Mouse (Mus musculus): ENCODE measurements at regions not wholly inside any gene's neighbourhood (a gene's known extent, or its start where the extent isn't known, plus 50 kb on each side); places are given as distances from the start of the nearest gene placed in this dataset.
"Not testable (repeated sequence)": the region's sequence is repeated elsewhere in the genome, so short reads cannot be mapped to it uniquely, and the experiment has no call there.

DNA sequence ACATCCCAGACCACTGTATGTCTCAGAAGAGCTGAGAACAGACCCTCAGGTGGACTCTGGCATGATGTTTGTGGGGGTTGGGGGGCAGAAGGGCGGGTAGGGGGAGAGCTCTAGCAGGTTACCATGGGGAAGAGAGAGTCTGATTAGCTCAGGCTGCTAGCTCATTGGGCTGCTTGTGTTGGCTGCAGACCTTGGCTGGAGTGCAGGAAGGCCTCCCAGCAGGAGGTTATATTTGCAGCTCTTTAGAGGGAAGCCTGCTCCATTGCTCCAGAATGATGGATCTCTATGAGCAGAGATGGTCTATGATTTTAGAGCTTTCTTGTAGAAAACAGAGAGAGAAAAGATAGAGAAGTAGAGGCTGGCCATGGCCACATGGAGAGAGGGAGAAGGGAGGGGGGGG, 268.4 kb upstream of the Nrxn1 start:
- H3K27ac ChIP-seq (replicated peaks): no peak overlapping the region
- H3K36me3 ChIP-seq: no peaks in the 10 kb centered on the region
- no peaks in the 10 kb centered on the region for H3K4me1 ChIP-seq (replicated peaks)
- H3K9ac ChIP-seq: no peak overlapping the region
- WGBS: 67% methylated on average over 1 of the region's 1 CpGs
- no peaks in the 10 kb centered on the region for H3K27me3 ChIP-seq
- no peaks in the 10 kb centered on the region for H3K9me3 ChIP-seq
- no peak for ATAC-seq (ENCODE audit: low read depth)
- no peak overlapping the region for H3K4me2 ChIP-seq
- no peak overlapping the region for H3K4me3 ChIP-seq

GRCm38 (mm10) chr17:91352107-91352506, 259.2 kb upstream of the Nrxn1 start:
- H3K36me3 ChIP-seq: no peaks in the 10 kb centered on the region
- no peaks in the 10 kb centered on the region for H3K4me1 ChIP-seq (replicated peaks)
- H3K27ac ChIP-seq (replicated peaks): no peak overlapping the region
- H3K9me3 ChIP-seq: no peaks in the 10 kb centered on the region
- 82% methylated on average over 2 of the region's 2 CpGs for WGBS
- no peak overlapping the region for H3K4me2 ChIP-seq
- H3K27me3 ChIP-seq: no peaks in the 10 kb centered on the region
- H3K4me3 ChIP-seq: no peak overlapping the region
- H3K9ac ChIP-seq: no peak overlapping the region
- ATAC-seq (ENCODE audit: low read depth): no peak

- Histone ChIP-seq H3K9me3 (no peaks in the 10 kb centered on the region), H3K4me3 (no peak overlapping the region), H3K4me2 (no peak overlapping the region), H3K9ac (no peak overlapping the region), H3K27ac (replicated peaks) (no peak overlapping the region), H3K4me1 (replicated peaks) (no peaks in the 10 kb centered on the region), H3K36me3 (no peaks in the 10 kb centered on the region), H3K27me3 (no peaks in the 10 kb centered on the region)
- no peak for ATAC-seq (ENCODE audit: low read depth)
- 87% methylated on average over 1 of the region's 1 CpGs for WGBS
Measured at GRCm38 (mm10) chr17:91336882-91337281, 244.0 kb upstream of the Nrxn1 start.

DNA sequence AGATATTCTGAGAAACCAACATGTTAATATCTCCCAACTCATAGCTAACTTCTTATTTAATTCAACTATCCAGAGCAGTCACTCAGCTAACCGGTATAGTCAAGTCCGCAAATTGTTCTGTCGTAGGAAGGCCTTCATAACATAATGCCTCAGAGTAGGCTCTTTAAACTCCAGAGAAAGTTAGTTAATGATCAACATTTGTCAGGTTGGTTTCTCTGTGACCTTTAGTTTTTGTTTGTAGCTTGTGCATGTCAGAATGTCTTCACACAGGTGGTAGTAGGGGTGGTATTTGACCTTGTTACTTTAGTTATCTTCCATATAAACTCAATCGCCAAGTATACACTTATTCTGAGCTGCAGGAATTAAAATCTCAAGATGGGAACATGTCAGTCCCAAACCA, 240.9 kb upstream of the Nrxn1 start:
- Histone ChIP-seq H3K9ac (no peak overlapping the region), H3K9me3 (no peaks in the 10 kb centered on the region), H3K4me1 (replicated peaks) (no peaks in the 10 kb centered on the region), H3K27me3 (no peaks in the 10 kb centered on the region), H3K36me3 (no peaks in the 10 kb centered on the region), H3K27ac (replicated peaks) (no peak overlapping the region), H3K4me3 (no peak overlapping the region), H3K4me2 (no peak overlapping the region)
- no peak for ATAC-seq (ENCODE audit: low read depth)
- 96% methylated on average over 4 of the region's 4 CpGs for WGBS

DNA sequence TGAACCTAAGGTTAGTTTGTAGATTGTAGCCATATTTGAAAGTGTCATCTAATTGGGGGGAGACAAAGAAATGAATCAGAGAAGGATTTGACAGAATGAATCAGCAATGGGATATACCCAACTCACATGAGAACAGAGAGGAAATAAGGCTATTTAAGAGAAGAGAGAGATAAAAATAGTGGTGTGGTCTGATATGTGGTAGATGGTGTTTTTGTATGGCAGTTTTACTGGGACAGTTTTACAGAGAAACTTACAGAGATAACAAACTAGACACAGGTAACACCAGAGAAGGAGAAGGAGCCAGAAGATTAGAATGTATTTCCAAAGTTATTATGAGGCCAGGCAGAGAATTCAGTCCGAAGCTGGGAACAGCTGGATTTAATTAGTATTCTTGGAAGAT, 240.3 kb upstream of the Nrxn1 start:
- Histone ChIP-seq H3K9me3 (no peaks in the 10 kb centered on the region), H3K4me1 (replicated peaks) (no peaks in the 10 kb centered on the region), H3K27me3 (no peaks in the 10 kb centered on the region), H3K4me2 (no peak overlapping the region), H3K27ac (replicated peaks) (no peak overlapping the region), H3K4me3 (no peak overlapping the region), H3K36me3 (no peaks in the 10 kb centered on the region), H3K9ac (no peak overlapping the region)
- 78% methylated on average over 1 of the region's 1 CpGs for WGBS
- ATAC-seq (ENCODE audit: low read depth): no peak

GRCm38 (mm10) chr17:91324377-91324776, 231.5 kb upstream of the Nrxn1 start:
- H3K27me3 ChIP-seq: no peaks in the 10 kb centered on the region
- no peaks in the 10 kb centered on the region for H3K9me3 ChIP-seq
- ATAC-seq (ENCODE audit: low read depth): no peak
- H3K9ac ChIP-seq: no peak overlapping the region
- WGBS: 69% methylated on average over 1 of the region's 1 CpGs
- no peak overlapping the region for H3K4me3 ChIP-seq
- no peak overlapping the region for H3K4me2 ChIP-seq
- H3K27ac ChIP-seq (replicated peaks): no peak overlapping the region
- no peaks in the 10 kb centered on the region for H3K36me3 ChIP-seq
- no peaks in the 10 kb centered on the region for H3K4me1 ChIP-seq (replicated peaks)

DNA sequence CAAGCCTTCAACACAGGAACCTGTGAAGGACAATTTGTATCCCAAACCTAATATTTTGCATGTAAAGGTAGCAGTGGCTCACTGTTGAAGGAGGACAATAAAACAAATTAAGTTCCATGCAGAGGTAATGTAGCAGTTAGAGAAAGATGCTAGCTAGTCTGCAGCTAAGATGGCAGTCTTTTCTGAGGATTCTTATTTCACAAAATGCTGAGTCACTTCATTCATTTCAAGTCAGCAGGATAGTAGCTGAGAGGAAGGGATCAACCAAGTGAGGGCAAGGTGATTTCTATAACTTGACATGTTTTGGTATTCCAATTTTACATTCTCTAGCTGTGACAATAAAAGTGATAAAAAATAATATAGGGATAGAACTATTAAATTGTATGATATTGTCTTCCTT, 194.0 kb upstream of the Nrxn1 start:
- Histone ChIP-seq H3K4me1 (replicated peaks) (no peaks in the 10 kb centered on the region), H3K4me2 (no peak overlapping the region), H3K36me3 (no peaks in the 10 kb centered on the region), H3K4me3 (no peak overlapping the region), H3K9ac (no peak overlapping the region), H3K27ac (replicated peaks) (no peak overlapping the region), H3K27me3 (no peaks in the 10 kb centered on the region), H3K9me3 (no peaks in the 10 kb centered on the region)
- ATAC-seq (ENCODE audit: low read depth): no peak

- WGBS: 89% methylated on average over 1 of the region's 1 CpGs
Measured at GRCm38 (mm10) chr17:91274378-91274777, 181.5 kb upstream of the Nrxn1 start.

DNA sequence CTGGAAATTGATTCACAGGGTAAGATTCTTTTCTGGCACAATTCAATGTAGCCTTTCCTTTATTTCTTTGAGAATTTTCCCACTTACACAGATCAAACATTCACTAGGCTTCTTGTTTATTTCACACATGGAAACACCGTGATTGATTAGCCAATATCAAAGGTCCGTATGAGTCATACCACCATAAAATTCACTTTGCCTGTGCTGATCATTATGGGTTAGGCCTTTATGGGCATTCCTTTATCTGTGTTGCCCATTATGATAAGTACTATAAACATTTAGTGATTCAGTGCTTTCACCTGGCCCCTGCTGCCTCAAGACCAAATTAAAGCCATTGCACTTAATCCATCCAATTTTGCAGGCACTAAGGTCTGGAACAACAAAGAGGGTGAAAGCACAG, 145.8 kb upstream of the Nrxn1 start:
- no peaks in the 10 kb centered on the region for H3K4me1 ChIP-seq (replicated peaks)
- no peak overlapping the region for H3K9ac ChIP-seq
- 80% methylated on average over 2 of the region's 2 CpGs for WGBS
- H3K4me3 ChIP-seq: no peak overlapping the region
- H3K36me3 ChIP-seq: no peaks in the 10 kb centered on the region
- no peaks in the 10 kb centered on the region for H3K9me3 ChIP-seq
- ATAC-seq (ENCODE audit: low read depth): no peak
- H3K4me2 ChIP-seq: no peak overlapping the region
- H3K27ac ChIP-seq (replicated peaks): no peak overlapping the region
- no peaks in the 10 kb centered on the region for H3K27me3 ChIP-seq

More at GRCm38 (mm10) chr17:91274378-91274777, 181.5 kb upstream of the Nrxn1 start:
- Histone ChIP-seq H3K9ac (no peak overlapping the region), H3K9me3 (no peaks in the 10 kb centered on the region), H3K4me1 (replicated peaks) (no peaks in the 10 kb centered on the region), H3K4me3 (no peak overlapping the region), H3K27ac (replicated peaks) (no peak overlapping the region), H3K36me3 (no peaks in the 10 kb centered on the region), H3K27me3 (no peaks in the 10 kb centered on the region), H3K4me2 (no peak overlapping the region)
- ATAC-seq (ENCODE audit: low read depth): no peak

DNA sequence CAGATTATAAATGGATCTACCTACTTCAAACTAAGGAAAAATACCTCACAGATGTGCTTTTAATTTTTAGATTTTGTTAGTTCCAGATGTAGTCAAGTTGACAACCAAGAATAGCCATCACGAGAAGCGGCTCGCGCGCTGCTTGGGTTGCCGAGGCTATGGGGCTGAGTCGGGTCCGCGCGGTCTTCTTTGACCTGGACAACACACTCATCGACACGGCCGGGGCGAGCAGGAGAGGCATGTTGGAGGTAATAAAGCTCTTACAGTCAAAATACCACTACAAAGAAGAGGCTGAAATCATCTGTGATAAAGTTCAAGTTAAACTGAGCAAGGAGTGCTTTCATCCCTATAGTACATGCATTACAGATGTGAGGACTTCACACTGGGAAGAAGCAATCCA, 143.8 kb upstream of the Nrxn1 start:
- ATAC-seq (ENCODE audit: low read depth); H3K4me3 ChIP-seq; H3K4me1 ChIP-seq (replicated peaks); H3K4me2 ChIP-seq; H3K27me3 ChIP-seq; H3K9ac ChIP-seq; H3K36me3 ChIP-seq; H3K9me3 ChIP-seq; H3K27ac ChIP-seq (replicated peaks): not testable (repeated sequence)
- 97% methylated on average over 14 of the region's 14 CpGs for WGBS

DNA sequence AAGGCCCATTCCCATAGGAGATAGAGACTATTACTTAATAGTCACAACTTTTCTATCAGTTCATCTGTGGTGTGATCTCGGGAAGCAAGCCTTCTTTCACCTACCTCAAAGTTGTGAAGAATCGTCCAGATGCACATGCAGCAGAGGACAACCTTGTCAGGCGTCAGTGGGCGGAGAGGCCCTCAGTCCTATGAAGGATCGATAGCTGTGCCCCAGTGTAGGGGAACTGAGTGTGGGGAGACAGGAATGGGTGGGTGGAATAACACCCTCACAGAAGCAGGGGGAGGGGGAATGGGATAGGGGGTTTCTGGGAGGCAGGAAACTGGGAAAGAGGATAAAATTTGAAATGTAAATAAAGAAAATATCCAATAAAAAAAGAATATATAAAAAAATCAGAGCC, 133.5 kb upstream of the Nrxn1 start:
- no peaks in the 10 kb centered on the region for H3K4me1 ChIP-seq (replicated peaks)
- no peak for ATAC-seq (ENCODE audit: low read depth)
- H3K9me3 ChIP-seq: no peaks in the 10 kb centered on the region
- WGBS: 76% methylated on average over 5 of the region's 5 CpGs
- no peak overlapping the region for H3K4me3 ChIP-seq
- no peak overlapping the region for H3K4me2 ChIP-seq
- no peaks in the 10 kb centered on the region for H3K27me3 ChIP-seq
- H3K27ac ChIP-seq (replicated peaks): 0 out of 2 replicates have a peak overlapping the region, but pooled peaks have one; percentile 29
- no peaks in the 10 kb centered on the region for H3K36me3 ChIP-seq
- H3K9ac ChIP-seq: no peak overlapping the region

- no peak overlapping the region for H3K4me3 ChIP-seq
- H3K9me3 ChIP-seq: no peaks in the 10 kb centered on the region
- 51% methylated on average over 4 of the region's 4 CpGs for WGBS
- no peaks in the 10 kb centered on the region for H3K4me1 ChIP-seq (replicated peaks)
- ATAC-seq (ENCODE audit: low read depth): no peak
- H3K36me3 ChIP-seq: no peaks in the 10 kb centered on the region
- no peak overlapping the region for H3K4me2 ChIP-seq
- 0 out of 2 replicates have a peak overlapping the region, but pooled peaks have one; percentile 29 for H3K27ac ChIP-seq (replicated peaks)
- no peak overlapping the region for H3K9ac ChIP-seq
- H3K27me3 ChIP-seq: no peaks in the 10 kb centered on the region
Measured at GRCm38 (mm10) chr17:91225916-91226315, 133.0 kb upstream of the Nrxn1 start.

DNA sequence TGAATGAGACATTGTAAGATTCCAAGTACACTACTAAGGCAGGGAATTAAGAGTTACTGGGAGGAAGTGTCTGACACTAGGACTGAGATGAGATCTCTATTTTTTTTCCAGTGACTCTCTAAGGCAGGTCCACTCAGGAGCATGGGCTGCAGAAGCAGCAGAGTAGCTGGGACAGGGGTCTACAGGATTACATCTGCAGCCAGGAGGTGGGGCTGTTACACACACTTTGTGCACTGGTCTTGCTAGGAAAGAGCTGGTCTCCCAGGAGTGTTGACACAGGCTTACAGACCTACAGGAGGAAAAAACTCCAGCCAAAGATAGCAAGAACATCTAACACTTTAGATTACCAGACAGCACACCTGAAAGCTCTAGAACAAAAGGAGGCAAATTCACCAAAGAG, 123.6 kb upstream of the Nrxn1 start:
- H3K27ac ChIP-seq (replicated peaks): no peak overlapping the region
- H3K4me2 ChIP-seq: no peak overlapping the region
- H3K9ac ChIP-seq: no peak overlapping the region
- H3K36me3 ChIP-seq: no peaks in the 10 kb centered on the region
- no peak for ATAC-seq (ENCODE audit: low read depth)
- no peaks in the 10 kb centered on the region for H3K27me3 ChIP-seq
- no peak overlapping the region for H3K4me3 ChIP-seq
- H3K9me3 ChIP-seq: no peaks in the 10 kb centered on the region
- no peaks in the 10 kb centered on the region for H3K4me1 ChIP-seq (replicated peaks)

- Histone ChIP-seq H3K4me2 (no peak overlapping the region), H3K36me3 (no peaks in the 10 kb centered on the region), H3K9ac (no peak overlapping the region), H3K4me3 (no peak overlapping the region), H3K27me3 (no peaks in the 10 kb centered on the region), H3K27ac (replicated peaks) (no peak overlapping the region), H3K9me3 (no peaks in the 10 kb centered on the region), H3K4me1 (replicated peaks) (no peaks in the 10 kb centered on the region)
- ATAC-seq (ENCODE audit: low read depth): no peak
- 91% methylated on average over 4 of the region's 4 CpGs for WGBS
Measured at GRCm38 (mm10) chr17:91182574-91182973, 89.7 kb upstream of the Nrxn1 start.

All from neural tube, embryonic 13.5 days (tissue).